Mouse (Mus musculus) CH12.LX (cell line): ENCODE measurements around the gene Asb7. TPM values are rescaled to one million over a fixed set of nuclear protein-coding genes. Genes with fewer than 3 reads are reported as not detected.

Source experiments
- DNase-seq: peaks from one replicate; pipeline ENCODE4 v3.0.0-alpha.2; 2013; ENCODE audit errors: extremely low read depth
- H3K27ac ChIP-seq: 2 replicates; pipeline ENCODE4 v1.5.1; 2012; ENCODE audit warnings: low read depth, mild to moderate bottlenecking, control low read depth, moderate library complexity; ENCODE audit not compliant: insufficient read depth
- H3K27me3 ChIP-seq: replicated peaks from 2 replicates; pipeline ENCODE3; 2012; ENCODE audit warnings: inconsistent platforms
- H3K36me3 ChIP-seq, 2 experiments: replicated peaks in 1 of 2; 2 replicates each; pipeline versions ENCODE3 to v1.6.1; 2012; ENCODE audit warnings: inconsistent platforms in 1 of 2, low read length in 1 of 2, mild to moderate bottlenecking in 1 of 2, mixed read lengths in 1 of 2, moderate library complexity in 1 of 2; ENCODE audit not compliant: control insufficient read depth in 1 of 2, insufficient read depth in 1 of 2
- H3K4me1 ChIP-seq, 2 experiments: 2 replicates each; pipeline ENCODE4 v1.6.1; 2012; ENCODE audit warnings: inconsistent platforms in 1 of 2, moderate library complexity in 1 of 2; ENCODE audit not compliant: insufficient read depth in 2 of 2, control insufficient read depth in 1 of 2
- H3K4me2 ChIP-seq: 2 replicates; pipeline ENCODE4 v1.6.1; 2012; ENCODE audit warnings: low read depth, mild to moderate bottlenecking, control low read depth; ENCODE audit not compliant: poor library complexity, insufficient read depth, severe bottlenecking
- H3K4me3 ChIP-seq, 3 experiments: fragments of 150-350 bp in 1 of 3; sonication (generic) in 1 of 3; replicated peaks in 1 of 3; 2 replicates each; pipeline versions ENCODE3 to v1.5.1; 2011 to 2012; ENCODE audit warnings: low read depth in 2 of 3, low read length in 2 of 3, mild to moderate bottlenecking in 2 of 3, moderate library complexity in 2 of 3, control low read depth in 1 of 3, improper control_type of control experiment in 1 of 3, inconsistent platforms in 1 of 3, mixed read lengths in 1 of 3; ENCODE audit not compliant: poor library complexity in 1 of 3
- H3K79me2 ChIP-seq: replicated peaks from 2 replicates; pipeline ENCODE4 v1.6.1; 2012; ENCODE audit warnings: mild to moderate bottlenecking, moderate library complexity; ENCODE audit not compliant: control insufficient read depth, poor library complexity, insufficient read depth, severe bottlenecking; ENCODE audit errors: extremely low read depth
- H3K9ac ChIP-seq: 2 replicates; pipeline ENCODE4 v1.6.1; 2012; ENCODE audit warnings: low read depth, mild to moderate bottlenecking, control low read depth, moderate library complexity; ENCODE audit not compliant: insufficient read depth
- H3K9me3 ChIP-seq: replicated peaks from 2 replicates; pipeline ENCODE3; 2012; ENCODE audit warnings: low read length, inconsistent platforms, mixed read lengths
- CHD1 ChIP-seq: IDR thresholded peaks from 2 replicates; pipeline ENCODE4 v1.6.1; 2012; ENCODE audit warnings: low read depth, low read length, improper control_type of control experiment, inconsistent platforms
- CHD2 ChIP-seq: IDR thresholded peaks from 2 replicates; pipeline ENCODE4 v1.6.1; 2011; ENCODE audit warnings: low read length, improper control_type of control experiment
- E2F4 ChIP-seq: IDR thresholded peaks from 2 replicates; pipeline ENCODE4 v1.6.1; 2011; ENCODE audit warnings: low read depth, low read length, improper control_type of control experiment; ENCODE audit not compliant: insufficient replicate concordance
- ETS1 ChIP-seq: conservative IDR thresholded peaks from 2 replicates; pipeline ENCODE4 v1.6.1; 2012; ENCODE audit warnings: low read depth, mild to moderate bottlenecking, inconsistent platforms, low read length, improper control_type of control experiment, moderate library complexity
- GABPA ChIP-seq: IDR thresholded peaks from 2 replicates; pipeline ENCODE4 v1.6.1; 2012; ENCODE audit warnings: low read depth, low read length, improper control_type of control experiment, inconsistent platforms; ENCODE audit not compliant: insufficient replicate concordance
- HCFC1 ChIP-seq: IDR thresholded peaks from 2 replicates; pipeline ENCODE4 v1.6.1; 2012; ENCODE audit warnings: low read depth, mild to moderate bottlenecking, inconsistent platforms, low read length, improper control_type of control experiment
- JUND ChIP-seq: conservative IDR thresholded peaks from 2 replicates; pipeline ENCODE4 v1.6.1; 2011; ENCODE audit warnings: low read depth, low read length, improper control_type of control experiment
- KAT2A ChIP-seq: IDR thresholded peaks from 2 replicates; pipeline ENCODE4 v1.6.1; 2012; ENCODE audit warnings: low read length, improper control_type of control experiment, inconsistent platforms; ENCODE audit not compliant: insufficient replicate concordance
- MAX ChIP-seq: IDR thresholded peaks from 2 replicates; pipeline ENCODE4 v1.6.1; 2011; ENCODE audit warnings: low read length, improper control_type of control experiment
- MEF2A ChIP-seq: IDR thresholded peaks from 2 replicates; pipeline ENCODE4 v1.6.1; 2014; ENCODE audit warnings: low read depth, mild to moderate bottlenecking, inconsistent platforms, low read length, improper control_type of control experiment, borderline replicate concordance
- MXI1 ChIP-seq: IDR thresholded peaks from 2 replicates; pipeline ENCODE4 v1.6.1; 2011; ENCODE audit warnings: mild to moderate bottlenecking, low read depth, low read length, improper control_type of control experiment
- NELFE ChIP-seq: IDR thresholded peaks from 2 replicates; pipeline ENCODE4 v1.6.1; 2011; ENCODE audit warnings: low read depth, low read length, improper control_type of control experiment
- RAD21 ChIP-seq: IDR thresholded peaks from 2 replicates; pipeline ENCODE4 v1.6.1; 2011; ENCODE audit warnings: low read depth, mild to moderate bottlenecking, low read length, improper control_type of control experiment, moderate library complexity
- SIN3A ChIP-seq: IDR thresholded peaks from 2 replicates; pipeline ENCODE4 v1.6.1; 2012; ENCODE audit warnings: low read length, improper control_type of control experiment, inconsistent platforms
- TBP ChIP-seq: conservative IDR thresholded peaks from 2 replicates; pipeline ENCODE4 v1.6.1; 2011; ENCODE audit warnings: low read depth, low read length, improper control_type of control experiment
- UBTF ChIP-seq: IDR thresholded peaks from 2 replicates; pipeline ENCODE4 v1.6.1; 2012; ENCODE audit warnings: low read depth, mild to moderate bottlenecking, inconsistent platforms, low read length, improper control_type of control experiment, moderate library complexity
- ZC3H11A ChIP-seq: IDR thresholded peaks from 2 replicates; pipeline ENCODE4 v1.6.1; 2012; ENCODE audit warnings: low read depth, mild to moderate bottlenecking, inconsistent platforms, low read length, improper control_type of control experiment
- ZMIZ1 ChIP-seq: IDR thresholded peaks from 2 replicates; pipeline ENCODE4 v1.6.1; 2012; ENCODE audit warnings: low read depth, mild to moderate bottlenecking, inconsistent platforms, low read length, improper control_type of control experiment
- ZNF384 ChIP-seq: IDR thresholded peaks from 2 replicates; pipeline ENCODE4 v1.6.1; 2012; ENCODE audit warnings: low read depth, low read length, improper control_type of control experiment, inconsistent platforms
- dilution Hi-C: fragments of 300-500 bp; cut with MboI; formaldehyde crosslinking; loops from 2 replicates; pipeline ENCODE4 v1.14.3; 2020; ENCODE audit warnings: low sequenced_read_pairs; ENCODE audit not compliant: extremely low pct_unique_long_range_greater_than_20kb, extremely low pct_ligation_motif_present
- in situ Hi-C: fragments of 300-500 bp; cut with MboI; formaldehyde crosslinking; loops from 3 replicates; pipeline ENCODE4 v1.14.3; 2019; ENCODE audit warnings: low sequenced_read_pairs, low pct_ligation_motif_present, low pct_unique_long_range_greater_than_20kb, mixed read lengths
- polyA plus RNA-seq: library from polyadenylated mRNA; unstranded; fragments of >175 nt; gene quantifications from 2 replicates; pipeline ENCODE4 v1.2.1, GENCODE M21; 2012; ENCODE audit warnings: low read depth; ENCODE audit not compliant: insufficient read length
- total RNA-seq, 2 experiments: library from RNA; depleted of rRNA; stranded (reverse); fragments of 300-350 nt in 1 of 2; fragments of >200 nt in 1 of 2; gene quantifications; 2 replicates each; pipeline ENCODE4 v1.2.3; 2012 to 2014

Gene Asb7
- total and polyA plus RNA-seq, 3 experiments = 5.5 to 6.6 (median 6.2) TPM

GRCm38 (mm10) chr7:66688721-66689120, 675 bp downstream of the Asb7 start:
- H3K79me2 ChIP-seq = peaks cover 3% of the 10 kb centered on the region; the same call in 1 of the 2 replicates
- no peaks in the 10 kb centered on the region for H3K9me3 ChIP-seq
- H3K4me2 ChIP-seq = peak overlapping the region; percentile 53
- no peak for DNase-seq
- H3K9ac ChIP-seq = peak overlapping the region; percentile 88
- H3K27me3 ChIP-seq = no peaks in the 10 kb centered on the region
- in situ Hi-C loops (no loop called here), dilution Hi-C loops (no loop called here)
- peaks cover 0 to 16% of the 10 kb centered on the region in 2 experiments for H3K36me3 ChIP-seq
- H3K27ac ChIP-seq = no peak overlapping the region
- TF ChIP-seq ZC3H11A (no peak), NELFE (no peak), TBP (no peak), CHD1 (no peak), HCFC1 (no peak), GABPA (no peak), SIN3A (no peak), MAX (no peak), MXI1 (no peak), KAT2A (no peak), E2F4 (no peak), ZMIZ1 (no peak), MEF2A (no peak), RAD21 (no peak), UBTF (no peak), CHD2 (no peak), JUND (no peak), ETS1 (no peak)
- peak overlapping the region; percentile 69 to 86 (median 84) for H3K4me3 ChIP-seq
- H3K4me1 ChIP-seq = peaks cover 0 to 20% of the 10 kb centered on the region in 2 experiments; a peak in 2 of 4 replicates

- no peak for TF ChIP-seq ZNF384
- TF ChIP-seq E2F4 = no peak
- TF ChIP-seq TBP = no peak
- no peak for DNase-seq
- in situ Hi-C loops (no loop called here), dilution Hi-C loops (no loop called here)
- Histone ChIP-seq H3K4me3 (no peak overlapping the region), H3K79me2 (no peaks in the 10 kb centered on the region), H3K36me3 (peaks cover 34 to 72% of the 10 kb centered on the region in 2 experiments), H3K9me3 (no peaks in the 10 kb centered on the region), H3K27ac (no peak overlapping the region), H3K4me2 (no peak overlapping the region), H3K27me3 (no peaks in the 10 kb centered on the region), H3K4me1 (no peaks in the 10 kb centered on the region), H3K9ac (no peak overlapping the region)
Measured at GRCm38 (mm10) chr7:66682119-66682863, 7.1 kb downstream of the Asb7 start.
